Mouse (Mus musculus): ENCODE results near the gene Cd82.

GRCm38 (mm10) chr2:93449657-93450056 lies 13.3 kb downstream of the Cd82 start:
- no peak for TF ChIP-seq GATA1 (IDR thresholded peaks at IDR 0.05; ENCODE audit: borderline replicate concordance, low read length)
- no peak for TF ChIP-seq FLI1 (IDR thresholded peaks at IDR 0.05; ENCODE audit: low read length)
